Mouse (Mus musculus) layer of hippocampus, postnatal 25 days (tissue): ENCODE results near the gene Pth2r. TPM values are rescaled to one million over a fixed set of nuclear protein-coding genes. Genes with fewer than 3 reads are reported as not detected.

ENCODE experiments used
- DNase-seq, 2 experiments: peaks; one replicate each; pipeline ENCODE4 v3.0.0; 2022; ENCODE audit warnings: mixed read lengths in 2 of 2, low spot score in 1 of 2; ENCODE audit errors: extremely low spot score in 1 of 2
- total RNA-seq, 2 experiments: library from RNA; stranded (reverse); gene quantifications; 2 replicates each; pipeline ENCODE4 v1.2.3; 2021

The Pth2r gene
- total RNA-seq: under 1 TPM; 0.32 to 0.45 TPM

- DNase-seq: no peak
Observed at GRCm38 (mm10) chr1:65281756-65282155, at the start of gene Pth2r. Pth2r (plus strand) TSS chr1:65282056.

DNA sequence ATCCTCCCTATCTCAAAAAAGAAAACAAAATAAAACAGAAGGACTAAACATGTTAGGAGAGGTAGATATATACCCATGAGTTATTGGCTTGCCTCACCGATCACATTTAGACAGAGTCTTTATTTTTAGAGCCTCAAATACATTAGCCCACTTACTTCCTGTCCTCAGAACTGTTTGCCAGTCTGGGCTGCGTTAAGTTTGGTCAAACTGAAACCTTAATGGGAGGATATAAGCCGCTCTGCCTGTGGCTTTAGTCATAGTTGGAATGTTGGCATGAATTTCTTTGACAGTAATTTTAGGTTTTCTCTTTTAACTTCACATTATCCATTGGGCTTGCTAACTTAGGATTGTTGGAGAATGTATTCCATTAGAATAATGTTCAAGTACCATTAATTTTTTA, 44.1 kb upstream of the Pth2r start:
- DNase-seq: no peak

GRCm38 (mm10) chr1:65245637-65246036, 36.2 kb upstream of the Pth2r start:
- no peak for DNase-seq

- DNase-seq: no peak
Observed at GRCm38 (mm10) chr1:65280461-65280860, 1.4 kb upstream of the Pth2r start.

DNA sequence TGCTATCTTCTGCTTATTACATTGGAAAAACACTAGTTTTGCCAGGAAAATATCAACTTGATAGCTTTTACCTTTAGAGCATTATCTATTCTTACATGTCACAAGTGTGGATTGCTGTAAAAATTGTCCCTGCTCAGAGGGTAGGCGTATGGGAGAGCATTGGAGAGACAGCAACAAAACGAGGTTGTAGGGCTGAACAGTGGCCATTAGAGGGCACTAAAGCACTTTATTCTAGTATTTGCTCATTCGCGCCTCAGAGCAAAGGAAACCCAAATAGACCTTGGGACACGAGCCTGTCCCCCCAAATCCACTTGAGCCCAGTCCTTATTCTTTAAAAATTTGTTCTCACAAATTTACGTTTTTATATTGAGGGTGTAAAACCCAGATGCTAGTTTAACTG, 910 bp downstream of the Pth2r start:
- peak; percentile 26 to 54 for DNase-seq

DNA sequence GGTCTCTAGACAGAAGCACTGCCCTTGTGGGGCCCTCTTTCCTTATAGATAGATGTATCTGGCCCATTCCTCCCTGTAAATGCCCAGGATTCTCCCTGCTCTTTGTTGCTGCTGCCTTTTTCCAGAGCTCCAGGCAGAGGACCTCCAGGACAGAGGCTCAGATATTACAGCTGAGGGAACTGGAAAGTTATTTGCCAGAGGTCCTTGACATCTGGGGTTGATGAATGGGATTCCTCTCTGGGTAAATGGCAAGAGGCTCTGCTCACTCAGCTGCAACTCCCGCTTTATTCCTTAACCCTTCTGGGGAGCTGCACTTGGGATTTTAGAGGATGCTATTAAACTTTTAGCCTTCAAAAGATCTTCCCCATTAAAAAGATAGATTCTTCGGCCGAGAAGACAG, 26.6 kb downstream of the Pth2r start:
- DNase-seq: no peak

DNA sequence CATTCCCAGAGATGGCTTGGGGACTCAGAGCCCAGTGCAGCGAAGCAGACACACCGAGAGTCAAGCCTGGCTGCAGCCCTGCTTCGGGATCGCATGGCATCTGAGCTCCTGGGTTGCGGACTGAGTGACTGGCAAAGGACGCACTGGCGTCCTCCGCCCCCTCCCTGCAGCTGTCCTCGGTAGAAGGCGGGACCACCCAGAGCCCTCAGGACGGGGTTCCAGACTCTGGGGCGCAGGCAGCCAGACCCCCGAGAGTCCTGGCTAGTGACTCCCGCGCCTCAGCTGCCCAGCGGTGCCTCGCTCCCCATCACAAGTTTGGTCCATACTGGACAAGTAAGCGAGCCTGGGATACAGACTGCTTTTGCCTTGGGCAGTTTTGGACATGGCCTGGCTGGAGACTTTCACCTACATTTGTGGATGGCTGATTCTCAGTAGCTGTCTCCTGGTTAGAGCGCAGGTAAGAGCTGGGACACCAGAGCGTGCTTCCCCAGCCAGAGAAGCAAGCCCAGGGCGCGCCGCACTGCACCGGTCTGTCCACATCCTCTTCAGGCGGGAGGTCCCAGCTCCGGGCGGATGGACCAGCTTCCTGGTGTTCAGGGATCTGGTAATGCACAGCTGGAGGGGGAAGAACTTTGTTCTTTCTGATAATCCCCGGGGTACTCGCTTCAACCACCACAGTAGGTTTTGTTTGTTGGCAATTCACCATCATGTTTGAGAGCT, 29.5 kb downstream of the Pth2r start:
- no peak for DNase-seq

GRCm38 (mm10) chr1:65312118-65312517, 30.3 kb downstream of the Pth2r start:
- peak in 1 of 2 experiments; percentile 58 for DNase-seq

DNA sequence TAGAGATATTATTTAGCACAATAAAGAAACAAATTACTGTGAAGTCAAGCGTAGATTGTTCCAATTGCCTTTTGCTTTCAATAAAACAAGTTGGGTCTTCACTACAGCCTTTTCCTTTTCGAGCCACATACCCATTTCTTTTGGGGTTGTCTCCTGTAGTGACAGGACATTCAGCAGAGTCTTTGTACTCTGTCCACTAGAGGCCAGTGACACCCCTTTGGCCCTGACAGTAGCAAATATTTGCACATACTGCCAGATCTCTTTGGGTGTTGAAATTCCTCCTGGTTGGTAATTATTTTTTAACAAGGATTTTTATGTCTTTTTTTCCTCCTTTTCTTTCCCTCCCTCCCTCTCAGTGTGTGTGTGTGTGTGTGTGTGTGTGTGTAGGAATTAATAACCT, 31.0 kb downstream of the Pth2r start:
- DNase-seq: no peak

- DNase-seq: no peak
Observed at GRCm38 (mm10) chr1:65314054-65315021, 32.5 kb downstream of the Pth2r start.

GRCm38 (mm10) chr1:65315022-65315407, 33.2 kb downstream of the Pth2r start:
- DNase-seq: no peak

- DNase-seq: no peak
Observed at GRCm38 (mm10) chr1:65334026-65334425, 52.2 kb downstream of the Pth2r start.

DNA sequence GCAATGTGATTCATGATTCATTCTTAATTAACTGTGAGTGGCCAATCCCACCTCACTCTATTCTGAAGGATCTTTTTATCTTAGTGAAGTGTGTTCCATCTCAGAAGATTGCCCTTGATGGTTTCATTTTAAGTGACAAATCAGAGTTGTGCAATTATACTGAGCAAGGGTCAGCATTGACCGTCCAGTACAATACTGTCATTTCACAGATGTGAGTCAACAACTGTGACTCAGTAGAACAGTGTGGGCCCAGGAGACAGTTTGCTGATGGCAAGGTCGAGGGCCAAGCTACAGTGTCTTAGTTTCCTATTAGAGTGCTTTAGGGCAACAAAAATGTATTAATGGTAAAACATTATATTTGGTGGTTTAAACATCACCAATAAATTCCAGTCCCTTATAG, 55.9 kb downstream of the Pth2r start:
- DNase-seq: no peak

DNA sequence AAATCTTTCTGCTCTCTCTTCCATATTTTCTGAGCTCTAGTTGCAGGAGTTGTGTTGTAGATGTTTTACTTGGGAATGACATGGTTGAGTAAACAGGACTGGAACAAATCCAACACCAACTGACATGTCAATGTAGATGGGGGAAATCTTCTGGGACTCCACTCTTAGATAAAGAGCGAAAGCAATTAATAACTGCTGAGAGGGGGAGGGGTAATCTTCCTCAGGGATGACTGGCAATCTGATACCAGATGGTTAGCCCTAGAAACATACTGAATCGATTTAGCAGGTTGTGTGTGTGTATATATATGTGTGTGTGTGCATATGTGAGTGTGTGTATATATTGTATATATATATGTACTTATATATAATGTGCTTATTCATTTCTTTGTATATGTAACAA, 58.4 kb downstream of the Pth2r start:
- DNase-seq: no peak

GRCm38 (mm10) chr1:65352979-65353378, 71.1 kb downstream of the Pth2r start:
- DNase-seq: no peak

DNA sequence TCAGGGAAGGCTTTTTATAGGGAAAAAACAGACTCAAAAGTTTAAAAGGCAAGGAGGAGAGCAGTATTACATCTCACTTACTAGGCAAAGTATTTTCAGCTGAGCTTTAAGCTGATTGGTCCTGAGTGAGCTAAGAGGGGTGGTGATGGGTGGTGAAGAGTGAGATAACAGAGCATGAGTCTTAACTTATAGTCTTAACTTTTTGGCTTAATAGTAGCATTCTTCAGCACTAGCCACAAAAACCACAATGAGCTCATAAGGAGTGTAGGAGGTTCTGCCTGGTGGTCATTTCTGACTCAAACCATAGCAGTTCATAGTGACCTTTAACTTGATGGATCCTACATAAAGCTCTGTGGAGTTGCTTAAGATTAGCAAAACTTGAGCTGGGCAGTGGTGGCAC, 72.3 kb downstream of the Pth2r start:
- DNase-seq: no peak

DNA sequence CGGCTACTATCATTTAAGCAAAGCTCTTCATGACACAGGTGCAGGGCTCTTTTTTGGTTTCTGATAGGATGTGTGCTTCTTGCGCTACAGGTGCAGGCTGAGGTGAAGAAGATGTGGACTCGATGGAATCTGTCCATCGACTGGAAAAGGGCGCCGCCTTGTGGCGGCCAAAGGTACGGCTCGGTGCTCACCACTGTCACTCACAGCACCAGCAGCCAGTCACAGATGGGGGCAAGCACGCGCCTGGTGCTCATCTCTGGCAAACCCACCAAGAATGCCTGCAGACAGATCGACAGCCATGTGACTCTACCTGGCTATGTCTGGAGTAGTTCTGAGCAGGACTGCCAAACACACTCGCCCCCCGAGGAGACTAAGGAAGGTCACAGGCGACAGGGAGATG, 106.5 kb downstream of the Pth2r start:
- peak; percentile 8 to 27 for DNase-seq

DNA sequence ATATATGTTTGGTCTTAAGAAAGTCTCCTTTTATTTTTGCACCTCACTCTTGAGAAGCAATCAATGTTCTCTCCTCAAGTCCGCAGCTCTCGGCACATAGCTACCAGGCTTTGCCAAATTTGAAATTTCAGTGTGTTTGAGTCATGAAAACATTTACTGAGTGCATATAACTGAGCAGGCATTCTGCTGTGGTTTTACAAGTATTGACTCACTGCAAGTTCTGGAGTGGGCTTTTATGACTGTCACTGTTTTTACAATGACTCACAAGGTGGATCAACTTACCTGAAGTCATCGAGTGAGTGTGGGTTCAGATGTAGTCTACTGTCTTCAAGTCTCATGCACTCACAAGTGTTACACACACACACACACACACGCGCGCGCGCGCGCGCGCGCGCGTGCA, 107.8 kb downstream of the Pth2r start:
- no peak for DNase-seq

DNA sequence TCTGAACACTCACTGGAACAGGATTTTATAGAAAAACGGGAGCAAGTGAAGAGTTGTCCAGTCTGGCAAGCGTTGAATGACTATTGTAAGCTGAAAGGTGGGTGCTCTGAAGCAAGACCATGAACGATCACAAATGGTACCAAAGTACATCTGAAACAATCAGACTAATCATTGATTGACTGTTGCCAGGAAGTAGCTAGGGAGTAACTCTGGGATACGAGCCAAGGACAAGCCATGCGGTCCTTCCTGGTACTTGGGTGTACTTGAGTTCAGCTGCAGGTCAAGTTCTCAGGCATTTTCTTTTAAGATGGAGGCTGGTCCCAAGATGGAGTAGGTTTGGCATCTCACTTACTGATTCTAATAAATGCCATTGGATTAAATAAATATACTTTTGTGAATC, 125.6 kb downstream of the Pth2r start:
- DNase-seq: no peak

DNA sequence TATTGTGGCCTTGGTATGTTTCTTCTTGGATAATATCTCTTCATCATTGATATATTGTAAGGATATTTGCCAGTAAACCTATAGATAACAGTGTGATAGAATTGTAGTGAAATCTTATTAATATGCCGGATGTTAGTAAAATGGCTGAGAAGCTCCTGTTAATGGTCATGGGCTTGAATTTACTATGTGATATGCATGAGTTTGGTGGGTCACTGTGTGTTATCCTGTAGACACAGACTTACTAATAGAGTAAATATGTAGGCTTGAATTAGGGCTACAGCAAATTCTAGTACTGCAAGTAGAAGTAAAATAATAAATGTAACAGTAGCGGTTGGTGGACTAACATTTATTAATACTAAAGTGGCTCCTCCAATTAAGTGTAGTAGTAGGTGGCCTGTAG, 139.1 kb downstream of the Pth2r start:
- DNase-seq: no peak

DNA sequence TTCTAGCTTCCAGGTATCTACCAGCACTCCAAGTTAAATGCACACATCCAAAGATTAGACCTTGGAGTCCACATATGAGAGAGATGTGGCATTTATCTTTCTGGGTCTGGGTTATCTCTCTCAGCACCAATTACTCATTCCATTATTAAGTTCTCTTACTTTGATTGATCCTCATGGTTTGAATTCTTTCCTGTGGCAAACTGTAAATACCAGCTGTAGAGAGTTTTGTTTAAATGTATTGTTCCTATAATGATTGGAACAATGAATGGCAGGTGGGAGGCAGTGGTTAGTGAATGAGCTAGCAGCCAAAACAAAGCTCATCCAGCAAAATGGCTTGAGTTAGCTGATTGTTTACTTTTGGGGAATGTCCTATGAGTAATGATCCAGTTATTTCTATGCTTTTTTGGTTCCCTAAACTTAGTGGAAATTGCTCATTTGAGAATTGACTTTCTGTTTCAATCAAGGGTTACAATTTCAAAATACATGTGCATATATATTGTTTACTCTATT, 140.7 kb downstream of the Pth2r start:
- no peak for DNase-seq
